Mouse (Mus musculus) brain, embryonic 18.5 days (tissue): ENCODE results near the gene Mesp1.
"Not testable (repeated sequence)": the region's sequence is repeated elsewhere in the genome, so short reads cannot be mapped to it uniquely, and the experiment has no call there.

Experiments used
- DNase-seq: peaks from one replicate; pipeline ENCODE4 v3.0.0-alpha.2; 2012; ENCODE audit warnings: low read depth, low spot score

The Mesp1 gene

GRCm38 (mm10) chr7:79789812-79790211 lies 3.8 kb downstream of the Mesp1 start:
- not testable (repeated sequence) for DNase-seq

GRCm38 (mm10) chr7:79786295-79786694 lies 7.3 kb downstream of the Mesp1 start:
- no peak for DNase-seq

DNA sequence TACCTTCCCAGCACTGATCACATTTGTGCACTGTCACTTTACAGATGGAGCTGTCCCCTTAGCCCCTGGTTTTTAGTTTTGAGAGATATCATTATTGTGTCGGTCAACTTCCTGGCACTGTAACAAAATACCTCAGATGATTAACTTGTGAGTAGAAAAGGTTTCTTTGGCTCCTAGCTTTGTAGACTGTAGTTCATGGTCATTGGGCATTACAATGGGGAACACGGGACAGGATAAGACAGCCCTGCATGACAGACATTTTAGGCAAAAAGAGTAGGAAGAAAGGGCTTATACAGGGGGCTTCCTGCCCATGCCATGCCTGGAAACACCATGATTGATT lies 11.1 kb downstream of the Mesp1 start:
- no peak for DNase-seq

- DNase-seq, result no peak
Measured at GRCm38 (mm10) chr7:79781826-79782515, 11.6 kb downstream of the Mesp1 start.

DNA sequence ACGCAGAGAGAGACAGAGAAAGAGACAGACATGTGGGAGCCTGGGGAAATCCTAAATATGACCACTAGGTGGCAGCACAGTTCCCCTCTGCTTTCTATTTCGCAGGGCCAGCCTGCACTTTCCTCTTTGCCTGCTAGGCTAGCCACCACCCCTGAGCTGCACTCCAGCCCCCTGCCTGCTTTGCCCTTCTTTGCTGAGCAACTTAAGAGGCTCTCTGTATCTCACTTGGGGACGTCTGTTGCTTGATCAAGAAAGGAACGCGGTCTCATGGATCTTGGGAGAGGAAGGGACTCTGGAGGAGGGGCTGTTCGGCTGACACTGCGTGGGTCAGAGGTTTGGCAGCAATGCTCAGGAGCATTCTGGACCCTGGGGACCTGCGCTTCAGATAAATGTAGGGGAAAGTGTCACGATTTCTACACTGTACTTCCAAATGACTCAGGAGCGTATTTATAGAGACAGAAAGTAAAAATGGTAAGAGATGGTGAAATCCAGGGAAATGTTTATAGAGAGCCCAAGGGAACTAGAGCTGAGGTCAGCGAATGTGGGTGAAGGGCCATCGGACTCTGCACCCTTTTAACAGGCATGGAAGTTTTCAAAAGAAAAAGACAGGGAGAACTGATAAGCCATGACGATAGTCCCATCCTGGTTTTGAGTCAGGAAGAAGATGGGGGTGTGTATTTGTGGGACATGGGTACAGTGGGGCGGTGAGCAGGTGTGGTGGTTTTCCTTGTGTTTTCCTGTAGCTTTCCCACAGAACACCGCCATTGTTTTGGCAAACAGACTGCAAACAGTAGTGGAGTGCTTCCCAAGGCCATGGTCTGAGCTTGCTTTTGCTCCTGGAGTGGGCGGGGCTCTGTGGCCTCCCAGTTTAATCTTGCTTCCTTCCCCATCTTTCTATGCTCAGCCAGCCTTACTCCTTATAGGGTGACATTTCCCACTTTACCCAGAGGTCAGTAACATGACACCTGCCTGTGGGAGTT lies 12.7 kb downstream of the Mesp1 start:
- DNase-seq, result no peak

- no peak for DNase-seq
Measured at GRCm38 (mm10) chr7:79771561-79772512, 21.8 kb downstream of the Mesp1 start.

DNA sequence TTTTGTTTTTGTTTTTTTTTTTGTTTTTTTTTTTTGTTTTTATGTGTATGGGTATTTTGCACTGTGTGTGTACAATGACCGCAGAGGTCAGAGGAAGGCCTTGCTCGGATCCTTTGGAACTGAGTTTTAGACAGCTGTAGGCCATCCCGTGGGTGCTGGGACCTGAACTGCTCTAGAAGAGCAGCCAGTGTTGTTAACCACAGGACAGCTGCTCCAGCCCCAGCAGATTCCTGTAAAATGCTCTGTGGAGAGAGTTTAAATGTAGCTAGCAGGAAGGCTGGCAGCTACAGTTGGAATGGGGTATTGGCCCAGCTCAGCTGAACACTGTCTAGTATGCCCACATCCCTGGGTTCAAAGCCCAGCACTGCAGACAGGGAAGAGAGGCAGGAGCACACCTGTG lies 23.9 kb downstream of the Mesp1 start:
- DNase-seq, result no peak

DNA sequence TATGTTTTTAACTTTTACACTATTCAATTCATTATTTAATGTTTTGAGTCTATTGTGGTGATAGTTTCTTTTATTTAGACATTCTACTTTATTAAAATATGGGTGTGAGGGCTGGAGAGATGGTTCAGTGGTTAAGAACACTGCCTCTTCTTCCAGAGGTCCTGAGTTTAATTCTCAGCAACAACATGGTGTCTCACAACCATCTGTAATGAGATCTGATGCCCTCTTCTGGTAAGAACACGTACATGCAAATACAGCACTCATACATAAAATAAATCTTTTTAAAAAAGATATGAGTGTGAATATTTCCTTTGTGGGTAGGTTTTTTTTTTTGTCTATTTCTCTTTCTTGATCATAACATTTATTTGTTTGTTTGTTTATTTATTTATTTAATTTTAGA lies 27.6 kb downstream of the Mesp1 start:
- no peak for DNase-seq

DNA sequence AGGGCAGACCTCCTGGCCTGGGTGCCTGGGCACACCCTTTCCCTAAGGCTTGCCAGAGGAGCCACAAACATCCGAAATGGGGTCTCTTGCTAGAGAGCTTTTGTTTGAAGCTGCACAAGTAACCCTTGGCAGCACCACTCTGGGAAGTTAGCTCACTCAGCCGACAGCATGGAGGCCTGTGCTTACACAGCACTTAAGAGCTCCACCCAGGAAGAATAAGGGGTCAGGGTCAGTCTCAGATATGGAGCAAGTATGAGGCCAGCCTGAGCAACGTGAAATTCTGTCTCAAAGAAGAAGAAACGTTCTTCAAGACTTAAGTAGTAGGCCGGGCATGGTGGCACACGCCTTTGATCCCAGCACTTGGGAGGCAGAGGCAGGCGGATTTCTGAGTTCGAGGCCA lies 31.5 kb downstream of the Mesp1 start:
- no peak for DNase-seq

DNA sequence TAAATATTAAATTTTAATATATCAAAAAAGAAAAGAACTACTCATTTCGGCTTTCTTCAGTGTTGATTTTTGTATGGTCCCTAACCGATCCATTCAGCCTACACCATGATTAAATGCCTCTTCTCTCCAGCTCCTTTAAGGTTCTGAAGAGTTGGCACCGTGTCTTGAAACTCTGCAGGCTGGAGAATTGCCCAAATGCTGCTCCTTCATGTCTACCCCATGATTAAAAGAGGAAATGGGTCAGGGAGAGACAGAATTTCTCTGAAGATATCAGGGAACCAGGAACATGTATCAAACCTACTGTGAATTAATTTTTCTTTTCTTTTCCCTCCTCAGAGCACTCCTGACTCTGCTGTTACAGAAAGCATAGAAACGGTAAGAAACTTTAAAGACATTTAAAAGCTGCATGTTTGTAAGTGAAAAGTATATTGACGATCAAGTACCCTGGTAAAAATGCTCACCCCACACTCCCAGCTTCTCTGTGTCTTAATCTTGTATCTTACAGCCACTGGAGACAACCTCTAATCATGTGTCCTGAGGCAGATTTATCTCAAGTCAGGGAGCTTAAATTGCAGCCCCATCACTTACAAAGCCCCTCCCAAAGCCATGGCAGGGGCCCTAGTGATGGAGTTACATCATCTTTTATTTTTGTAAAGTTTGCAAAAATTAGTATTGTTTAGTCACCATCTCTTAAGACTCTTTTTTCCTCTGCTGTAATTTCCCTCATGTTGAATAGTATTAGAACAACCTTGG lies 32.3 kb downstream of the Mesp1 start:
- DNase-seq, result no peak

- DNase-seq, result no peak
Measured at GRCm38 (mm10) chr7:79759766-79760165, 33.8 kb downstream of the Mesp1 start.

DNA sequence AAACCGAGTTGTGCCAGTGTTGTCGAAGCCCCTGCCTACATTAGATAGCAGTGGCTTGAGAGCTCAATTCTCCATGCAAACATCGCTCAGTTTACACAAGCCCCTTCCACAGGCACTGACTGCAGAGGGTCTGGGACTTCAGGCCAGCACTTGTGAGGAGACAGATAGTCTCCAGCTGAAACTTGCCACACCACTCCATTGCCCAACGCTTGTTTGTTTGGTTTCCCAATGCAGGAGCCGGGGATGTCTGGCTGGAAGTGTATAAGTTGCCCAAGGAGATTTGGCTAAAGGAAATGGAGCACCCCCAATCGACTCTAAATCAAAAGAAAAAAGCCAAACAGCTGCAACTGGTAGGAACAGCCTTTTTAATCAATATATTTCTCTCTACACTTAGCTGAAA lies 35.4 kb downstream of the Mesp1 start:
- no peak for DNase-seq

DNA sequence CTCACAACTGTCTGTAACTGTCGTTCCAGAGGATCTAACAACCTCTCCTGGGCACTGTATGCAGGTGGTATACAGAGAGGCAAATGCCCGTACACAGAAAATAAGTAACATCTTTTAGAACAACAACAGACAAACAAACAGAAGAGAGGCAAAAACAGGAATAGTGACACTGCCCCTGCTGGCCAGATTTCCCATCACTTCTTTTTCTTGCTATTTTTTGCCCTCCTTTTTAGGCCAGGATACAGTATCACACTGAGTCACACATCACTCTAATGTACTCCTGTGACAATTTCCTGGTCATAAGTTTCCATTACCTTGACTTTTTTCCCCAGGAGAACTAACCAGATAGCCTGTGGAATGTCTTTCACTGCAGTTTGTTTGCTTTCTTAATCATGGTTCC lies 37.3 kb downstream of the Mesp1 start:
- DNase-seq, result no peak

DNA sequence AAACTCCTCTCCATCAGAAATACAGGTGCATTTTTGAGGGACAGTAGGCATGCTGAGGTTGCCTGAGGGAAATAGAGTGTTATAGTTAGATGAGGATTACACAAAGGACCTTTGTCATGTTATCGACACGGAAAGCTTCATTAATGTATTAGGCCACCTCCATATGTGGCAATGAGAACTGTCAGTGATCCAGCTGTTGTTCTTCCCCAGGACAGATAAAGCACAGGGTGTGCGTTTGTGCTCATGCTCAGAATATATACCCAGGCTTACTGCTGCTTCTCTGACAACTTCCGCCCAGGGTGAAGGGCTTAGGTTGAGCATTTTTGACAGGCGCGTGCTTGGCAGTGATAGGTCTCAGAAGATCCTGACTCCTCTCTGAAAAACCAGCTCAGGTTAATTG lies 44.1 kb downstream of the Mesp1 start:
- no peak for DNase-seq

GRCm38 (mm10) chr7:79747659-79748058 lies 45.9 kb downstream of the Mesp1 start:
- no peak for DNase-seq

GRCm38 (mm10) chr7:79744585-79744984 lies 49.0 kb downstream of the Mesp1 start:
- DNase-seq, result no peak

GRCm38 (mm10) chr7:79744051-79744450 lies 49.5 kb downstream of the Mesp1 start:
- no peak for DNase-seq

- DNase-seq, result peak; percentile 54
Measured at GRCm38 (mm10) chr7:79742659-79743536, 50.7 kb downstream of the Mesp1 start, which contains the start of the genes Pex11a and Wdr93. Gene Pex11a, minus strand, starts transcription at chr7:79743131. Gene Wdr93, plus strand, starts transcription at chr7:79743163.

DNA sequence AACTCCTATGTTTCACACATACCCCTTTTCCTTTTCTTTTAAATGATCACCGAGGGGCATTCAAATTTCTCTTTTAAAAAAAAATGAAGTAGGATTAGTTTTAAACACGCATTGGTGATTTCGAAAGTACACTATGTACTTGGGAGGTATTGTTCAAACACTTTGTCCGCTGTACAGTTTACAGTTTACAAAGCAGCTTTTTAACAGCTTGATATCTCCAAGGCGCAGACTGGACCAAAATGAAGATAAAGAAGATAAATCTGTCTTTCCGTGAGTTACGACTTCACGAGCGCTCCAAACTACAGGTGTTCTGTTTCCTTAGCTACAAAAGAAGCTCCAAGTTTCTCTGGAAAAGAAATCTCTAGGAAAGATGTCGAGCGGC lies 51.3 kb downstream of the Mesp1 start:
- DNase-seq, result no peak
